Mouse (Mus musculus): ENCODE measurements around the gene Rsph1. TPM values are rescaled to one million over a fixed set of nuclear protein-coding genes. Genes with fewer than 3 reads are reported as not detected.

Rsph1 gene
- total and polyA plus RNA-seq, 2 experiments, result not detected

- no peak overlapping the region for H3K9ac ChIP-seq (ENCODE audit: low read depth, low read length)
- no peak for DNase-seq (ENCODE audit: extremely low read depth, low read depth, low spot score)
- TF ChIP-seq POLR2A (IDR thresholded peaks at IDR 0.05; ENCODE audit: extremely low read depth, insufficient read depth, low read length) (no peak), CTCF (IDR thresholded peaks at IDR 0.05; ENCODE audit: low read depth, low read length) (no peak)
- no peak overlapping the region for H3K4me3 ChIP-seq (ENCODE audit: insufficient read depth, low read depth, low read length)
- H3K27ac ChIP-seq (replicated peaks; ENCODE audit: insufficient read depth, low read depth, low read length), result no peak overlapping the region
- H3K36me3 ChIP-seq (ENCODE audit: control insufficient read depth, insufficient read depth, low read length), result no peaks in the 10 kb centered on the region
- no peaks in the 10 kb centered on the region for H3K27me3 ChIP-seq (ENCODE audit: control insufficient read depth, insufficient read depth, low read length)
- H3K4me1 ChIP-seq (ENCODE audit: control insufficient read depth, insufficient read depth, low read length), result no peaks in the 10 kb centered on the region
- WGBS, result 85% methylated on average over 3 of the region's 3 CpGs
- no peaks in the 10 kb centered on the region for H3K79me2 ChIP-seq (ENCODE audit: control insufficient read depth, insufficient read depth, low read length)
Observed at GRCm38 (mm10) chr17:31226368-31226767, 50.8 kb downstream of the Rsph1 start.

DNA sequence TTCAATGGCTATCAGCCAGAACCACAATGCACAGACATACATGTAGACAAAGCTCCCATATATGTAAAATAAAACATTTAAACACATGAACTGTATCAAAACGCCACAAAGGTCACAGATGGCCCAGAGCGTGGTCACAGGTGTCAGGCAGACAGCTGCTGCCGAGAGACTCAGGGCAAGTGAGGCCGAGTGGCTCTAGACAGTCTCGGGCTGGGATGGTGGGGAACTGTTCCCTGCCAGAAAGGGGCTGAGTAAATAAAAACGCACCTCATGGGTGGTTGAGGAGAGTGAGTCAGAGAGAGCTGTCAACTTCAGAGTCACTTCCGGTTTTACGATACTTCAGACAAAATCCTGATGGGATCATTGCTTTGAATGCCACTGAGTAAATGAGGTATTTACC lies 52.6 kb downstream of the Rsph1 start:
- H3K4me3 ChIP-seq (ENCODE audit: insufficient read depth, low read depth, low read length), result no peak overlapping the region
- 81% methylated on average over 8 of the region's 8 CpGs for WGBS
- no peak for DNase-seq (ENCODE audit: extremely low read depth, low read depth, low spot score)
- H3K79me2 ChIP-seq (ENCODE audit: control insufficient read depth, insufficient read depth, low read length), result no peaks in the 10 kb centered on the region
- no peaks in the 10 kb centered on the region for H3K36me3 ChIP-seq (ENCODE audit: control insufficient read depth, insufficient read depth, low read length)
- H3K9ac ChIP-seq (ENCODE audit: low read depth, low read length), result no peak overlapping the region
- no peaks in the 10 kb centered on the region for H3K27me3 ChIP-seq (ENCODE audit: control insufficient read depth, insufficient read depth, low read length)
- TF ChIP-seq POLR2A (IDR thresholded peaks at IDR 0.05; ENCODE audit: extremely low read depth, insufficient read depth, low read length) (no peak), CTCF (IDR thresholded peaks at IDR 0.05; ENCODE audit: low read depth, low read length) (no peak)
- H3K4me1 ChIP-seq (ENCODE audit: control insufficient read depth, insufficient read depth, low read length), result no peaks in the 10 kb centered on the region
- H3K27ac ChIP-seq (replicated peaks; ENCODE audit: insufficient read depth, low read depth, low read length), result no peak overlapping the region

- H3K9ac ChIP-seq (ENCODE audit: low read depth, low read length), result no peak overlapping the region
- H3K4me3 ChIP-seq (ENCODE audit: insufficient read depth, low read depth, low read length), result no peak overlapping the region
- no peak for TF ChIP-seq POLR2A (IDR thresholded peaks at IDR 0.05; ENCODE audit: extremely low read depth, insufficient read depth, low read length)
- no peak for TF ChIP-seq CTCF (IDR thresholded peaks at IDR 0.05; ENCODE audit: low read depth, low read length)
- no peaks in the 10 kb centered on the region for H3K36me3 ChIP-seq (ENCODE audit: control insufficient read depth, insufficient read depth, low read length)
- H3K27ac ChIP-seq (replicated peaks; ENCODE audit: insufficient read depth, low read depth, low read length), result no peak overlapping the region
- no peaks in the 10 kb centered on the region for H3K79me2 ChIP-seq (ENCODE audit: control insufficient read depth, insufficient read depth, low read length)
- no peaks in the 10 kb centered on the region for H3K4me1 ChIP-seq (ENCODE audit: control insufficient read depth, insufficient read depth, low read length)
- peak; percentile 10 for DNase-seq (ENCODE audit: extremely low read depth, low read depth, low spot score)
- whole genome bisulfite sequencing, result 65% methylated on average over 7 of the region's 7 CpGs
- no peaks in the 10 kb centered on the region for H3K27me3 ChIP-seq (ENCODE audit: control insufficient read depth, insufficient read depth, low read length)
Observed at GRCm38 (mm10) chr17:31223835-31224234, 53.3 kb downstream of the Rsph1 start.

DNA sequence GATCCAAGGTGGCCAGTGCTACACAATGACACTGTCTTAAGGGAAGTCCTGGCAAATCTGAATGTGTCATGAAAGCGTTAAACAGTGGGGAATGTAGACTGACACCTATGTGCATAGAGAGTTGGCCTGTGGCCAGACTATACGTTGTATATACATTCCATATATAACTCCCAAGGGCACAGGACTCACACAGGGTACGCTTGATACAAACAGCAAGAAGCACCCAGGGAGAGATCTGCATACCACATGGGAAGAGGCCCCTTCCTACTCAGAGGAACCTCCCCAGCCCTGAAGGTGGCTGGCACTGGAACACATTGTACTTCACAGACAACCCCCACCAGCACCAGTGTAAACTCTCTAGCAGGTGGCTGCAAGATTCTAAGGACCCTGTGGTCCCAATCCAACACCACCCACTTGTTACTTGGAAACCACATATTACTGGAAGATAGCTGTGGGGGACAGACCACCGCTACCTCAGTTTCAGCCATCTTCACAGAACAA lies 54.3 kb downstream of the Rsph1 start:
- Histone ChIP-seq H3K9ac (ENCODE audit: low read depth, low read length) (no peak overlapping the region), H3K27ac (replicated peaks; ENCODE audit: insufficient read depth, low read depth, low read length) (no peak overlapping the region), H3K4me3 (ENCODE audit: insufficient read depth, low read depth, low read length) (no peak overlapping the region), H3K36me3 (ENCODE audit: control insufficient read depth, insufficient read depth, low read length) (no peaks in the 10 kb centered on the region), H3K27me3 (ENCODE audit: control insufficient read depth, insufficient read depth, low read length) (no peaks in the 10 kb centered on the region), H3K79me2 (ENCODE audit: control insufficient read depth, insufficient read depth, low read length) (no peaks in the 10 kb centered on the region), H3K4me1 (ENCODE audit: control insufficient read depth, insufficient read depth, low read length) (no peaks in the 10 kb centered on the region)
- TF ChIP-seq POLR2A (IDR thresholded peaks at IDR 0.05; ENCODE audit: extremely low read depth, insufficient read depth, low read length) (no peak), CTCF (IDR thresholded peaks at IDR 0.05; ENCODE audit: low read depth, low read length) (no peak)
- DNase-seq (ENCODE audit: extremely low read depth, low read depth, low spot score), result no peak
- 82% methylated on average over 4 of the region's 4 CpGs for WGBS

GRCm38 (mm10) chr17:31216068-31216955 lies 60.9 kb downstream of the Rsph1 start:
- no peaks in the 10 kb centered on the region for H3K79me2 ChIP-seq (ENCODE audit: control insufficient read depth, insufficient read depth, low read length)
- H3K4me3 ChIP-seq (ENCODE audit: insufficient read depth, low read depth, low read length), result no peak overlapping the region
- DNase-seq (ENCODE audit: extremely low read depth, low read depth, low spot score), result no peak
- no peak overlapping the region for H3K9ac ChIP-seq (ENCODE audit: low read depth, low read length)
- H3K27me3 ChIP-seq (ENCODE audit: control insufficient read depth, insufficient read depth, low read length), result no peaks in the 10 kb centered on the region
- no peaks in the 10 kb centered on the region for H3K36me3 ChIP-seq (ENCODE audit: control insufficient read depth, insufficient read depth, low read length)
- TF ChIP-seq CTCF (IDR thresholded peaks at IDR 0.05; ENCODE audit: low read depth, low read length), result no peak
- no peak for TF ChIP-seq POLR2A (IDR thresholded peaks at IDR 0.05; ENCODE audit: extremely low read depth, insufficient read depth, low read length)
- 51% methylated on average over 5 of the region's 5 CpGs for WGBS
- H3K27ac ChIP-seq (replicated peaks; ENCODE audit: insufficient read depth, low read depth, low read length), result no peak overlapping the region
- no peaks in the 10 kb centered on the region for H3K4me1 ChIP-seq (ENCODE audit: control insufficient read depth, insufficient read depth, low read length)

DNA sequence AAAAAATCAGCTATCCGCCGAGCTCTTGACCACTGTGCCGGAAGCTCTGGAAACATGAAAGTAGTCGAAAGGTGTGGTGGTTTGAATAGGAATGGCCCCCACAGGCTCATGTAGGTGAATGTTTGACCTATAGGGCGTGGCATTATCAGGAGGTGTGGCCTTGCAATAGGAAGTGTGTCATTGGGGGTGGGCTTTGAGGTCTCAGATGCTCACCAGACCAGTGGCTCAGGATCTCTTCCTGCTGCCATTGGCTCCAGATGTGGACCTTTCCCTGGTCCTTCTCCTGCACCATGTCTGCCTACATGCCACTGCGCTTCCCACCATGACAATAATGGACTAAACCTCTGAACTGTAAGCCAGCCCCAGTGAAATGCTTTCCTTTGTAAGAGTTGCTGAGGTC lies 65.3 kb downstream of the Rsph1 start:
- Histone ChIP-seq H3K27ac (replicated peaks; ENCODE audit: insufficient read depth, low read depth, low read length) (no peak overlapping the region), H3K9ac (ENCODE audit: low read depth, low read length) (no peak overlapping the region), H3K36me3 (ENCODE audit: control insufficient read depth, insufficient read depth, low read length) (no peaks in the 10 kb centered on the region), H3K4me1 (ENCODE audit: control insufficient read depth, insufficient read depth, low read length) (no peaks in the 10 kb centered on the region), H3K4me3 (ENCODE audit: insufficient read depth, low read depth, low read length) (no peak overlapping the region), H3K79me2 (ENCODE audit: control insufficient read depth, insufficient read depth, low read length) (no peaks in the 10 kb centered on the region), H3K27me3 (ENCODE audit: control insufficient read depth, insufficient read depth, low read length) (no peaks in the 10 kb centered on the region)
- no peak for DNase-seq (ENCODE audit: extremely low read depth, low read depth, low spot score)
- TF ChIP-seq POLR2A (IDR thresholded peaks at IDR 0.05; ENCODE audit: extremely low read depth, insufficient read depth, low read length), result no peak
- no peak for TF ChIP-seq CTCF (IDR thresholded peaks at IDR 0.05; ENCODE audit: low read depth, low read length)
- WGBS, result 87% methylated on average over 6 of the region's 6 CpGs

Data from liver, adult 2 months (tissue).